Mouse (Mus musculus) neural tube, embryonic 13.5 days (tissue): Measurements from ENCODE around the gene Clstn1. TPM values are rescaled to one million over a fixed set of nuclear protein-coding genes. Genes with fewer than 3 reads are reported as not detected.
A peak's percentile ranks its signal among the peaks of the same experiment; 100 is the strongest.

Experiments
- ATAC-seq: fragments of 200-750 bp; cut with Nextera tagmentation; 2 replicates; pipeline ENCODE4 v1.8.0; 2017; ENCODE audit warnings: low read depth, mild to moderate bottlenecking, moderate TSS enrichment, moderate library complexity
- H3K27ac ChIP-seq: fragments of 300-500 bp; sonication (generic); replicated peaks from 2 replicates; pipeline ENCODE4 v1.5.1; 2015; ENCODE audit warnings: moderate library complexity, mild to moderate bottlenecking, inconsistent platforms
- H3K27me3 ChIP-seq: fragments of 300-500 bp; sonication (generic); 2 replicates; pipeline ENCODE4 v1.6.1; 2015; ENCODE audit warnings: mild to moderate bottlenecking, inconsistent platforms
- H3K36me3 ChIP-seq: fragments of 300-500 bp; sonication (generic); 2 replicates; pipeline ENCODE4 v1.6.1; 2015; ENCODE audit warnings: mild to moderate bottlenecking, inconsistent platforms
- H3K4me1 ChIP-seq: fragments of 300-500 bp; sonication (generic); replicated peaks from 2 replicates; pipeline ENCODE4 v1.6.1; 2015; ENCODE audit warnings: inconsistent platforms
- H3K4me2 ChIP-seq: fragments of 300-500 bp; sonication (generic); 2 replicates; pipeline ENCODE4 v1.6.1; 2015; ENCODE audit warnings: inconsistent platforms, mild to moderate bottlenecking, moderate library complexity
- H3K4me3 ChIP-seq: fragments of 300-500 bp; sonication (generic); 2 replicates; pipeline ENCODE4 v1.5.1; 2015; ENCODE audit warnings: mild to moderate bottlenecking, inconsistent platforms
- H3K9ac ChIP-seq: fragments of 300-500 bp; sonication (generic); 2 replicates; pipeline ENCODE4 v1.6.1; 2015; ENCODE audit warnings: moderate library complexity, mild to moderate bottlenecking, inconsistent platforms
- H3K9me3 ChIP-seq: fragments of 300-500 bp; sonication (generic); 2 replicates; pipeline ENCODE4 v1.6.1; 2016; ENCODE audit warnings: inconsistent platforms
- WGBS: fragments of 180-500 bp; shearing (Covaris S2); methylation state at CpG from one replicate; pipeline ENCODE4 v1.1.7; 2015; 5-methylcytosine and 5-hydroxymethylcytosine counted together
- polyA plus RNA-seq: library from polyadenylated mRNA; unstranded; fragments of >200 nt; fragmentation: Nextera tagmentation; extraction: Ambion mirVana; gene quantifications from 2 replicates; pipeline ENCODE4 v1.2.1, GENCODE M21; 2015

Gene Clstn1
- polyA plus RNA-seq, 1 experiment from 2014 or later, result 142 TPM

GRCm38 (mm10) chr4:149553834-149554233 is 32.4 kb upstream of the Clstn1 start:
- peaks cover 18% of the 10 kb centered on the region; the same call in 1 of the 2 replicates for H3K36me3 ChIP-seq
- no peak overlapping the region for H3K4me2 ChIP-seq
- H3K27me3 ChIP-seq, result no peaks in the 10 kb centered on the region
- H3K9ac ChIP-seq, result peak overlapping the region; percentile 22
- no peak for ATAC-seq
- no peaks in the 10 kb centered on the region for H3K9me3 ChIP-seq
- WGBS, result 73% methylated on average over 7 of the region's 7 CpGs
- H3K4me1 ChIP-seq, result peaks cover 12% of the 10 kb centered on the region
- H3K4me3 ChIP-seq, result no peak overlapping the region
- H3K27ac ChIP-seq, result no peak overlapping the region; the same call in 1 of the 2 replicates

- H3K4me3 ChIP-seq, result no peak overlapping the region
- peaks cover 12% of the 10 kb centered on the region for H3K4me1 ChIP-seq
- no peaks in the 10 kb centered on the region for H3K27me3 ChIP-seq
- H3K27ac ChIP-seq, result no peak overlapping the region
- H3K36me3 ChIP-seq, result peaks cover 33% of the 10 kb centered on the region
- ATAC-seq, result no peak
- H3K9ac ChIP-seq, result no peak overlapping the region
- 94% methylated on average over 4 of the region's 4 CpGs for WGBS
- H3K9me3 ChIP-seq, result no peaks in the 10 kb centered on the region; the same call in 1 of the 2 replicates
- no peak overlapping the region for H3K4me2 ChIP-seq
These were observed 30.2 kb upstream of the Clstn1 start for GRCm38 (mm10) chr4:149556111-149556510.

GRCm38 (mm10) chr4:149557905-149558304 is 28.4 kb upstream of the Clstn1 start:
- 87% methylated on average over 5 of the region's 5 CpGs for WGBS

GRCm38 (mm10) chr4:149558389-149558788 is 27.9 kb upstream of the Clstn1 start:
- no peaks in the 10 kb centered on the region; the same call in 1 of the 2 replicates for H3K9me3 ChIP-seq
- H3K27me3 ChIP-seq, result no peaks in the 10 kb centered on the region
- H3K27ac ChIP-seq, result no peak overlapping the region
- H3K4me3 ChIP-seq, result no peak overlapping the region
- 85% methylated on average over 3 of the region's 3 CpGs for WGBS
- H3K36me3 ChIP-seq, result peaks cover 28% of the 10 kb centered on the region
- H3K9ac ChIP-seq, result no peak overlapping the region
- peaks cover 30% of the 10 kb centered on the region for H3K4me1 ChIP-seq
- no peak for ATAC-seq
- no peak overlapping the region for H3K4me2 ChIP-seq

More at GRCm38 (mm10) chr4:149557905-149558304, 28.4 kb upstream of the Clstn1 start:
- Histone ChIP-seq H3K4me3 (no peak overlapping the region), H3K9ac (no peak overlapping the region), H3K4me1 (peaks cover 26% of the 10 kb centered on the region), H3K9me3 (no peaks in the 10 kb centered on the region; the same call in 1 of the 2 replicates), H3K36me3 (peaks cover 28% of the 10 kb centered on the region), H3K27ac (no peak overlapping the region), H3K27me3 (no peaks in the 10 kb centered on the region), H3K4me2 (no peak overlapping the region)
- no peak for ATAC-seq

- no peaks in the 10 kb centered on the region; the same call in 1 of the 2 replicates for H3K9me3 ChIP-seq
- peaks cover 44% of the 10 kb centered on the region for H3K4me1 ChIP-seq
- no peak for ATAC-seq
- no peak overlapping the region for H3K4me2 ChIP-seq
- 82% methylated on average over 4 of the region's 4 CpGs for WGBS
- H3K4me3 ChIP-seq, result no peak overlapping the region
- H3K27me3 ChIP-seq, result no peaks in the 10 kb centered on the region
- peaks cover 32% of the 10 kb centered on the region for H3K36me3 ChIP-seq
- no peak overlapping the region for H3K9ac ChIP-seq
- H3K27ac ChIP-seq, result peak overlapping the region; percentile 94
These were observed 24.9 kb upstream of the Clstn1 start for GRCm38 (mm10) chr4:149561392-149561791.

GRCm38 (mm10) chr4:149561986-149562904 is 24.0 kb upstream of the Clstn1 start:
- ATAC-seq, result peak; percentile 68
- H3K4me3 ChIP-seq, result no peak overlapping the region
- 32% methylated on average over 21 of the region's 21 CpGs for WGBS
- peak overlapping the region; percentile 94 for H3K27ac ChIP-seq
- peaks cover 47% of the 10 kb centered on the region for H3K4me1 ChIP-seq
- H3K27me3 ChIP-seq, result no peaks in the 10 kb centered on the region
- peak overlapping the region; percentile 31 for H3K4me2 ChIP-seq
- H3K9me3 ChIP-seq, result no peaks in the 10 kb centered on the region; the same call in 1 of the 2 replicates
- peaks cover 30% of the 10 kb centered on the region for H3K36me3 ChIP-seq
- H3K9ac ChIP-seq, result peak overlapping the region; percentile 59

- H3K36me3 ChIP-seq, result peaks cover 23% of the 10 kb centered on the region
These were observed 23.3 kb upstream of the Clstn1 start for GRCm38 (mm10) chr4:149562905-149563347.

GRCm38 (mm10) chr4:149563941-149564361 is 22.3 kb upstream of the Clstn1 start:
- H3K4me2 ChIP-seq, result peak overlapping the region; percentile 48; the same call in 1 of the 2 replicates
- H3K9ac ChIP-seq, result no peak overlapping the region
- no peaks in the 10 kb centered on the region for H3K27me3 ChIP-seq
- H3K36me3 ChIP-seq, result peaks cover 18% of the 10 kb centered on the region
- no peak for ATAC-seq
- no peaks in the 10 kb centered on the region; the same call in 1 of the 2 replicates for H3K9me3 ChIP-seq
- 82% methylated on average over 10 of the region's 10 CpGs for WGBS
- peak overlapping the region; percentile 94 for H3K27ac ChIP-seq
- no peak overlapping the region for H3K4me3 ChIP-seq
- peaks cover 53% of the 10 kb centered on the region for H3K4me1 ChIP-seq

More at GRCm38 (mm10) chr4:149562905-149563347, 23.3 kb upstream of the Clstn1 start:
- Histone ChIP-seq H3K9ac (peak overlapping the region; percentile 59), H3K4me2 (peak overlapping the region; percentile 31), H3K9me3 (no peaks in the 10 kb centered on the region; the same call in 1 of the 2 replicates), H3K27me3 (no peaks in the 10 kb centered on the region), H3K4me1 (peaks cover 53% of the 10 kb centered on the region), H3K27ac (peak overlapping the region; percentile 94), H3K4me3 (no peak overlapping the region)
- 12% methylated on average over 7 of the region's 7 CpGs for WGBS
- ATAC-seq, result peak; percentile 33

GRCm38 (mm10) chr4:149564452-149565407 is 21.5 kb upstream of the Clstn1 start:
- Histone ChIP-seq H3K36me3 (peaks cover 11% of the 10 kb centered on the region), H3K9ac (peak overlapping the region; percentile 31), H3K4me3 (peak overlapping the region; percentile 12), H3K4me2 (peak overlapping the region; percentile 48), H3K27ac (peak overlapping the region; percentile 94), H3K9me3 (no peaks in the 10 kb centered on the region; the same call in 1 of the 2 replicates), H3K4me1 (peaks cover 53% of the 10 kb centered on the region), H3K27me3 (no peaks in the 10 kb centered on the region)
- 34% methylated on average over 20 of the region's 20 CpGs for WGBS
- ATAC-seq, result peak; percentile 56

GRCm38 (mm10) chr4:149567432-149568026 is 18.7 kb upstream of the Clstn1 start:
- Histone ChIP-seq H3K9me3 (no peaks in the 10 kb centered on the region), H3K9ac (no peak overlapping the region), H3K36me3 (peaks cover 4% of the 10 kb centered on the region; the same call in 1 of the 2 replicates), H3K4me2 (no peak overlapping the region), H3K4me1 (peaks cover 52% of the 10 kb centered on the region), H3K27me3 (no peaks in the 10 kb centered on the region), H3K27ac (peak overlapping the region; percentile 67), H3K4me3 (no peak overlapping the region)
- ATAC-seq, result no peak
- WGBS, result 21% methylated on average over 8 of the region's 8 CpGs

- no peaks in the 10 kb centered on the region for H3K27me3 ChIP-seq
- WGBS, result 62% methylated on average over 6 of the region's 6 CpGs
- ATAC-seq, result no peak
These were observed 17.6 kb upstream of the Clstn1 start for GRCm38 (mm10) chr4:149568622-149569021.

More at GRCm38 (mm10) chr4:149568622-149569021, 17.6 kb upstream of the Clstn1 start:
- Histone ChIP-seq H3K9me3 (no peaks in the 10 kb centered on the region), H3K36me3 (peaks cover 4% of the 10 kb centered on the region; the same call in 1 of the 2 replicates), H3K4me1 (peaks cover 41% of the 10 kb centered on the region), H3K4me3 (no peak overlapping the region), H3K9ac (no peak overlapping the region), H3K4me2 (no peak overlapping the region), H3K27ac (no peak overlapping the region)
